Mouse (Mus musculus) MEL (cell line): ENCODE results near the gene Lrig3.

Experiments
- CHD1 ChIP-seq: IDR thresholded peaks from 2 replicates; pipeline ENCODE4 v1.6.1; 2012; ENCODE audit warnings: low read depth, mild to moderate bottlenecking, inconsistent platforms, low read length, improper control_type of control experiment
- CHD2 ChIP-seq: IDR thresholded peaks from 2 replicates; pipeline ENCODE4 v1.6.1; 2011; ENCODE audit warnings: low read length, improper control_type of control experiment
- CTCF ChIP-seq, 3 experiments: IDR thresholded peaks in 2 of 3; conservative IDR thresholded peaks in 1 of 3; 2 replicates each; pipeline ENCODE4 v1.5.1; 2011 to 2012; ENCODE audit warnings: low read length in 3 of 3, low read depth in 2 of 3, mild to moderate bottlenecking in 2 of 3, improper control_type of control experiment in 1 of 3, inconsistent platforms in 1 of 3, mixed read lengths in 1 of 3, moderate library complexity in 1 of 3; ENCODE audit not compliant: control insufficient read depth in 1 of 3, insufficient read depth in 1 of 3, poor library complexity in 1 of 3, severe bottlenecking in 1 of 3
- EP300 ChIP-seq, 2 experiments: IDR thresholded peaks; 2 replicates each; pipeline ENCODE4 v1.6.1; 2011; ENCODE audit warnings: improper control_type of control experiment in 2 of 2, low read length in 2 of 2, low read depth in 1 of 2, mild to moderate bottlenecking in 1 of 2
- HCFC1 ChIP-seq: IDR thresholded peaks from 2 replicates; pipeline ENCODE4 v1.6.1; 2012; ENCODE audit warnings: low read depth, mild to moderate bottlenecking, inconsistent platforms, low read length, improper control_type of control experiment, moderate library complexity
- MAFK ChIP-seq: IDR thresholded peaks from 2 replicates; pipeline ENCODE4 v1.6.1; 2011; ENCODE audit warnings: low read depth, mild to moderate bottlenecking, low read length, improper control_type of control experiment, borderline replicate concordance
- MAX ChIP-seq: IDR thresholded peaks from 2 replicates; pipeline ENCODE4 v1.6.1; 2011; ENCODE audit warnings: low read length, improper control_type of control experiment
- MYC ChIP-seq: IDR thresholded peaks from 2 replicates; pipeline ENCODE4 v1.6.1; 2011; ENCODE audit warnings: low read depth, mild to moderate bottlenecking, low read length, improper control_type of control experiment, moderate library complexity
- NRF1 ChIP-seq: IDR thresholded peaks from 2 replicates; pipeline ENCODE4 v1.6.1; 2014; ENCODE audit warnings: low read depth, mild to moderate bottlenecking, inconsistent platforms, low read length, improper control_type of control experiment, moderate library complexity; ENCODE audit not compliant: poor library complexity, insufficient read depth, severe bottlenecking
- POLR2A ChIP-seq, 2 experiments: IDR thresholded peaks; 2 replicates each; pipeline ENCODE4 v1.6.1; 2011 to 2012; ENCODE audit warnings: low read length in 2 of 2, mild to moderate bottlenecking in 2 of 2, control low read depth in 1 of 2, improper control_type of control experiment in 1 of 2, low read depth in 1 of 2, moderate library complexity in 1 of 2; ENCODE audit not compliant: control insufficient read depth in 1 of 2, insufficient read depth in 1 of 2, poor library complexity in 1 of 2
- TAL1 ChIP-seq: IDR thresholded peaks from 2 replicates; pipeline ENCODE4 v1.6.1; 2012; ENCODE audit warnings: mild to moderate bottlenecking, inconsistent platforms, low read length, moderate library complexity, mixed read lengths
- USF1 ChIP-seq: IDR thresholded peaks from 2 replicates; pipeline ENCODE4 v1.6.1; 2014; ENCODE audit warnings: low read depth, mild to moderate bottlenecking, inconsistent platforms, low read length, improper control_type of control experiment, moderate library complexity
- ZC3H11A ChIP-seq: IDR thresholded peaks from 2 replicates; pipeline ENCODE4 v1.6.1; 2012; ENCODE audit warnings: low read depth, mild to moderate bottlenecking, inconsistent platforms, low read length, improper control_type of control experiment
- ZKSCAN1 ChIP-seq: IDR thresholded peaks from 2 replicates; pipeline ENCODE4 v1.6.1; 2012; ENCODE audit warnings: low read depth, mild to moderate bottlenecking, inconsistent platforms, low read length, improper control_type of control experiment, moderate library complexity

- TF ChIP-seq CHD2 (no peak), CTCF (IDR thresholded peaks at IDR 0.05 in 2 of 3, conservative IDR thresholded peaks at IDR 0.05 in 1 of 3; ENCODE audit: control insufficient read depth in 1 of 3, insufficient read depth in 1 of 3, low read depth in 2 of 3, low read length in 3 of 3, poor library complexity in 1 of 3, severe bottlenecking in 1 of 3) (no peak), USF1 (no peak), EP300 (IDR thresholded peaks at IDR 0.05; ENCODE audit: low read depth in 1 of 2, low read length in 2 of 2) (no peak), MYC (no peak), POLR2A (IDR thresholded peaks at IDR 0.05; ENCODE audit: control insufficient read depth in 1 of 2, insufficient read depth in 1 of 2, low read depth in 1 of 2, low read length in 2 of 2, poor library complexity in 1 of 2) (no peak), TAL1 (no peak), CHD1 (no peak), MAFK (no peak), HCFC1 (no peak), MAX (no peak), NRF1 (no peak), ZC3H11A (no peak), ZKSCAN1 (no peak)
These were observed 49.7 kb downstream of the Lrig3 start for GRCm38 (mm10) chr10:126015644-126016043.
